Mouse (Mus musculus) lung, postnatal 0 days (tissue): ENCODE measurements around the gene Creb1.

Experiments
- CTCF ChIP-seq: IDR thresholded peaks from 2 replicates; pipeline ENCODE4 v1.5.1; 2016; ENCODE audit warnings: antibody characterized with exemption, mild to moderate bottlenecking
- EP300 ChIP-seq: IDR thresholded peaks from 2 replicates; pipeline ENCODE4 v1.6.1; 2016; ENCODE audit warnings: antibody characterized with exemption, mild to moderate bottlenecking, control low read depth

DNA sequence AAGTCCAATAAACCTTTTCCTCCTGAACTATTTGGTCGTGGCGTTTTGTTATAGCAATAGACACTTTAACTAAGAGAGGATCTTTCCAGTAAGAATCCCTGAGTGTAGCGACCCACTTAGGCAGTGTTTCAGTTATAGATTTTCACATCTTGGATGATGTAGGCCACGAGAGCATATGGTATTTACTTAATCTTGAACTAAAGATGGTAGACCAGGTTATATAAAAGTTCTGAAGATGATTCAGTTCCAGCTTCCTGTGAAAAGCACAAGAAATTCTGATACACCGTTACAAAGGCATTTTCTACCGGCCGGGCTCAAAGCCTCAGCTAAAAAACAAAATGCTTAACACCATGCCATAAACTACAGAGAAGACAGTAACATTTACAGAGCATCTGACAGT is 18.3 kb upstream of the Creb1 start:
- TF ChIP-seq EP300 (no peak), CTCF (no peak)
